Mouse (Mus musculus) ES-Bruce4 (cell line): Measurements from ENCODE around the gene Tenm4.

Experiments used
- CTCF ChIP-seq: IDR thresholded peaks from one replicate; pipeline ENCODE4 v1.8.1; 2011; ENCODE audit warnings: low read depth, low read length
- POLR2A ChIP-seq: IDR thresholded peaks from one replicate; pipeline ENCODE4 v1.8.1; 2011; ENCODE audit warnings: low read length; ENCODE audit not compliant: insufficient read depth

DNA sequence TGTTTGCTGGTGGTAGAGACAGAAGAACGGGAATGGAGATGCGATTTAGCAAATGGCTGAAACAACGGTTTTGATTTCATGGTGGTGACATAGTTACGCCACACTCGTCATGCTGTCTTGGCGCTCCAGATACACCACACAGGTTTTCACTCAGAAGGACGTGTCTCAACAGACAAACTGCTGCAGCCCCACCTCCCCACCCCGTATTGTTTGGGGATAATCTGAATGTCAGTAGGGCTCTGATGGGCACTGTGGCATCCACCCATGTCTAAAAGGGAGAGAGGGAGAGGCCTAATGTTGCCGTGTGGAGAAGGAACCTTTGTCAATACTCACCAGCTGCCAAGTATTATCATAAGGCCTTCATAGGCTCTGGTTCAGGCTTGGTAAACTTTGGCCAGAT, 14.4 kb downstream of the Tenm4 start:
- TF ChIP-seq CTCF = no peak
- no peak for TF ChIP-seq POLR2A
